Mouse (Mus musculus): ENCODE measurements around the gene Tial1.

The Tial1 gene

GRCm38 (mm10) chr7:128398664-128399063 is 62.9 kb downstream of the Tial1 start:
- TF ChIP-seq GATA4 (IDR thresholded peaks at IDR 0.05; ENCODE audit: insufficient replicate concordance, low read length), result no peak

GRCm38 (mm10) chr7:128397066-128397465 is 64.5 kb downstream of the Tial1 start:
- no peak for TF ChIP-seq GATA4 (IDR thresholded peaks at IDR 0.05; ENCODE audit: insufficient replicate concordance, low read length)

DNA sequence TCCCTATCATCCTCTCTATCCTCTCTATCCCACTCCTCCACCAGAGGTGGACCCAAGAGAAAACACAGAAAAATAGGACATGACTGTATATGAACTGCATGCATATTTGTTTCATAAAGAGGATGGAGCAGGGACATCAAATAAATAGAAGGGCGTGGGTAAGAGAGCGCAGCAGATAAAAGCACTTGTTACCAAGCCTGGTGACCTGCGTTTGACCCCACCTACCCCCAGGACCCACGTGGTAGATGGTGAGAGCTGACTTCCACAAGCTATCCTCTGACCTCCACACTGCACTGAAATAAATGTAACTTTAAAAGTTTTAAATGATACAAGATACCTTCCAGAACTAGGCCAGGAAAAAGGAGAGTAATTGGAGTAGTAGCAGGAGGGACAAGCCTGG is 67.8 kb downstream of the Tial1 start:
- TF ChIP-seq GATA4 (IDR thresholded peaks at IDR 0.05; ENCODE audit: insufficient replicate concordance, low read length), result no peak

DNA sequence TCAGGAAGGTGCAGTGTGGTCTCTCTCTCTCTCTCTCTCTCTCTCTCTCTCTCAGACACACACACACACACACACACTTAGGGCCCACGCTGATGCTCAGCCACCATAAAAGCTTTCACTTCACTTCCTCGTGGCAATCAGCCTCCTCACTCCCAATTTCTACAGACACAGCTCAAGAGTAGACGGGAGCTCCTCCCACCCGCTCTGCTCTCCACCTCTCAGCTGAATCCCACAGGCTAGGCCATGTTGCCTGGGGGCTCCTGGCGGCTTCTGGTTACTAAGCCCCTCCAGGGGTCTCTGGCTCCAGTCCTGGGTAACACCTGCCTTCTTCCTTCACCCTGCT is 68.6 kb downstream of the Tial1 start:
- no peak for TF ChIP-seq GATA4 (IDR thresholded peaks at IDR 0.05; ENCODE audit: insufficient replicate concordance, low read length)

GRCm38 (mm10) chr7:128392071-128392971 is 69.2 kb downstream of the Tial1 start:
- peak; percentile 72; the same call in 1 of the 2 replicates for TF ChIP-seq GATA4 (IDR thresholded peaks at IDR 0.05; ENCODE audit: insufficient replicate concordance, low read length)

GRCm38 (mm10) chr7:128391267-128392057 is 70.1 kb downstream of the Tial1 start:
- TF ChIP-seq GATA4 (IDR thresholded peaks at IDR 0.05; ENCODE audit: insufficient replicate concordance, low read length), result no peak

All from liver, adult (tissue).